Mouse (Mus musculus): Measurements from ENCODE around the gene Rnf220.
A peak's percentile ranks its signal among the peaks of the same experiment; 100 is the strongest.

Gene Rnf220

GRCm38 (mm10) chr4:117302027-117302806 lies 194.6 kb downstream of the Rnf220 start:
- no peak for DNase-seq (ENCODE audit: low spot score in 2 of 2)

GRCm38 (mm10) chr4:117299921-117300320 lies 196.9 kb downstream of the Rnf220 start:
- no peak for DNase-seq (ENCODE audit: low spot score in 2 of 2)

GRCm38 (mm10) chr4:117297819-117298218 lies 199.0 kb downstream of the Rnf220 start:
- DNase-seq (ENCODE audit: low spot score in 2 of 2): no peak

GRCm38 (mm10) chr4:117296849-117297593 lies 199.8 kb downstream of the Rnf220 start:
- DNase-seq (ENCODE audit: low spot score in 2 of 2): no peak

- DNase-seq (ENCODE audit: low spot score in 2 of 2): no peak
Measured at GRCm38 (mm10) chr4:117291696-117292095, 205.2 kb downstream of the Rnf220 start.

- peak; percentile 83 to 86 for DNase-seq (ENCODE audit: low spot score in 2 of 2)
Measured at GRCm38 (mm10) chr4:117288927-117289801, 207.7 kb downstream of the Rnf220 start.

- no peak for DNase-seq (ENCODE audit: low spot score in 2 of 2)
Measured at GRCm38 (mm10) chr4:117288277-117288926, 208.4 kb downstream of the Rnf220 start.

- no peak for DNase-seq (ENCODE audit: low spot score in 2 of 2)
Measured at GRCm38 (mm10) chr4:117284363-117284762, 212.5 kb downstream of the Rnf220 start.

- DNase-seq (ENCODE audit: low spot score in 2 of 2): no peak
Measured at GRCm38 (mm10) chr4:117283271-117284191, 213.3 kb downstream of the Rnf220 start.

GRCm38 (mm10) chr4:117281090-117281845 lies 215.6 kb downstream of the Rnf220 start:
- no peak for DNase-seq (ENCODE audit: low spot score in 2 of 2)

GRCm38 (mm10) chr4:117280397-117280930 lies 216.4 kb downstream of the Rnf220 start:
- no peak for DNase-seq (ENCODE audit: low spot score in 2 of 2)

- no peak for DNase-seq (ENCODE audit: low spot score in 2 of 2)
Measured at GRCm38 (mm10) chr4:117279253-117279642, 217.6 kb downstream of the Rnf220 start.

- DNase-seq (ENCODE audit: low spot score in 2 of 2): no peak
Measured at GRCm38 (mm10) chr4:117278381-117279252, 218.2 kb downstream of the Rnf220 start.

- no peak for DNase-seq (ENCODE audit: low spot score in 2 of 2)
Measured at GRCm38 (mm10) chr4:117277687-117278086, 219.2 kb downstream of the Rnf220 start.

GRCm38 (mm10) chr4:117277021-117277420 lies 219.8 kb downstream of the Rnf220 start:
- DNase-seq (ENCODE audit: low spot score in 2 of 2): no peak

- no peak for DNase-seq (ENCODE audit: low spot score in 2 of 2)
Measured at GRCm38 (mm10) chr4:117276281-117276711, 220.6 kb downstream of the Rnf220 start.

GRCm38 (mm10) chr4:117274720-117275119 lies 222.1 kb downstream of the Rnf220 start:
- DNase-seq (ENCODE audit: low spot score in 2 of 2): no peak

- DNase-seq (ENCODE audit: low spot score in 2 of 2): no peak
Measured at GRCm38 (mm10) chr4:117272459-117272858, 224.4 kb downstream of the Rnf220 start.

Data from spleen, postnatal 36 days (tissue).